Mouse (Mus musculus) adrenal gland, adult 8-10 months (tissue): ENCODE measurements around the gene Fbxl3. TPM values are rescaled to one million over a fixed set of nuclear protein-coding genes. Genes with fewer than 3 reads are reported as not detected.

Source experiments
- DNase-seq: peaks from one replicate; pipeline ENCODE4 v3.0.0; 2022
- total RNA-seq, 4 experiments: library from RNA; stranded (reverse); gene quantifications; 2 replicates each; pipeline ENCODE4 v1.2.4; 2022

Fbxl3 gene
- 10 to 100 TPM; 60.2 to 93.4 (median 85.3) TPM for total RNA-seq

DNA sequence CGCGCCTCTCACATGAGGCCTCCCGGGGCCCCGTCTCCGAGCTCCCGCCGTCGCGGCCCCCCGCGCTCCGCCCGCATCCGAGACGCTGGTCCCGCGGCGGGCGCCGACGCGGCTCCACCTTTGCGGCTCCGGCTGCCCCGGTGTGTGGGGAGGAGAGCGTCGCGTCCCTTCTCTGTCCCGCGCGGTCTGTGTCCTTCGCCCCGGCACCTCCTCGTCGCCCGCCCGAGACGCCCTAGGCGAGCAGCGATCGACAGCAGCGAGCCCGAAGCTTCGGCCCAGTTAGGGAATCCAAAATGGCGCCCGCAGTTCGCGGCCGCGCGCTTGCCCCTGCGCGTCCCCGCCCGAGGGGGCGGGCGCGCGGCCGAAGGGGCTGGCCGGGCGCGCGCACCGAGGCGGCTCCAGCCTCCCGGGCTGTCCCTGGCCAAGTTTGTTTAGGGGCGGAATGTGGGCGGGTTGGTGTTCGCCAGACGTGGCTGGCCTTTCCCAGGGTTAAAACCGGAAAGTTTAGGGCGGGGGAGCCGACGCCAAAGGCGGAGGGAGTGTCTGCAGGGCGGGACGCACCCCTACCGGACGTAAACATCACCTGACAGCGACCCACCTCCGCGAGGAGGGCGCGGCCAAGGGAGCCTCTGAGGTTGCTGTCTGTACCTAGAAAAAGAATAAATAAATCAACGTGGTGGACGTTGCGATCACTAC lies at the start of gene Fbxl3:
Gene Fbxl3, minus strand, starts transcription at position 329 of the 696 bp plus-strand sequence.
- DNase-seq: peak; percentile 96

DNA sequence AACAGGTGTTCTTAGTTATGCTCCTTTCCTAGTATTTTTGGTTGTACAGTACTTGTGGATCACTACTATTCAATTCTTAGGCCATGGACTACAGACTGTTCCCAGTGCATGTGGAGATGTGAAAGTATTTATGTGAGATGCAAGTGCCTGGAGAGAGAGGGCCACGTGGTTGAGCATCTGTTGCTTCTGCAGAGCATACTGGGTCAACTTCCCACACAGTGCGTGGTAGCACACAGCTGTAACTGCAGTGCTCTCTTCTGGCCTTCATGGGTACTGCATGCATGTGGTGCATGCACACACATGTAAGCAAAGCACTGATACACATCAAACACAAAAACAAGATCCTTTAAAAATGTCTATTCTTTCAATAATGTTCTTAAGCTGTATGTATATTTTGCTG lies 32.6 kb upstream of the Fbxl3 start:
- no peak for DNase-seq

DNA sequence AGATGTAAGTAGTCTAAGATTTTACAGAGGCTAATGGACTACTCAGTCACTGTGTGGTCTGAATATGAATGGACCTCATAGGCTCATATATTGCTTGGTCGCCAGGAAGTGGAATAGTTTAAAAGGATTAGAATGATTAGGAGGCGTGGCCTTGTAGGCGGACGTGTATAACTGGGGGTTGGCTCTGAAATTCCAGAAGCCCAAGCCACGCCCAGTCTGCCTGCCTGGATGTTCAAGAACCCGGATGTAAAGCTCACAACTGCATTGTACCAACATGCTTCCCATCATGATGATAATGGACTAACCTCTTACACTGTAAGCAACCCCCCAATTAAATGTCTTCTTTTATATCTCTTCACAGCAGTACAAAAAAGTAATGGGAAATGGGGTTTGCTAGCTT lies 26.4 kb upstream of the Fbxl3 start:
- no peak for DNase-seq

DNA sequence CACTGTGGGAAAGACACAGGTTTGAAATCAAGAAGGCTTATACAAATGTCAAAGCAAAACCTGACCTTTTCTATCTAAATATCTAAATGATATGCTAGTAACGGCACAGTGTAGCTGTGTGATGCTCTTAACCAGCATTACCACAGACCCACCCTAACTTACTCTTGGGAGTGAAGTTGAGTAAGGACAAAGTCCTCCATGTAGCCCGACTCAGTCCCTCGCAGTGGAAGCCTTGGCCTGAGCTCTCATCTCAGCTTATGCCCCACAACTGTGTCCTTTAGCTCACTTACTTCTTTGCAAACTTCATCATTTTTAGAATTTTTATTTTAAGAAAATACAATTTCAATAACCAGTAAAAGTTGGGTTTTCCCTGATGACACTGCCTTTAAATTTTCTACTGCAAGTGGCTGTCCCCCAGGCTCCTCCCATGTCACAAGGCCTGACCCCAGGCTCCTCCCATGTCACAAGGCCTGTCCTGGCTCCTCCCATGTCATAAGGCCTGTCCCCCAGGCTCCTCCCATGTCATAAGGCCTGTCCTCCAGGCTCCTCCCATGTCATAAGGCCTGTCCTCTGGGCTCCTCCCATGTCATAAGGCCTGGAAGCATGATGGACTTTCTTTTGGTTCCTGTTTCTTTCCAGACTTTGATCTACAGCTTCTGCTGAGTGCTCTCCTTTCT lies 15.8 kb upstream of the Fbxl3 start:
- no peak for DNase-seq

- no peak for DNase-seq
These were observed 13.4 kb upstream of the Fbxl3 start for GRCm38 (mm10) chr14:103112606-103113363.

GRCm38 (mm10) chr14:103109971-103110370 lies 10.6 kb upstream of the Fbxl3 start:
- no peak for DNase-seq

DNA sequence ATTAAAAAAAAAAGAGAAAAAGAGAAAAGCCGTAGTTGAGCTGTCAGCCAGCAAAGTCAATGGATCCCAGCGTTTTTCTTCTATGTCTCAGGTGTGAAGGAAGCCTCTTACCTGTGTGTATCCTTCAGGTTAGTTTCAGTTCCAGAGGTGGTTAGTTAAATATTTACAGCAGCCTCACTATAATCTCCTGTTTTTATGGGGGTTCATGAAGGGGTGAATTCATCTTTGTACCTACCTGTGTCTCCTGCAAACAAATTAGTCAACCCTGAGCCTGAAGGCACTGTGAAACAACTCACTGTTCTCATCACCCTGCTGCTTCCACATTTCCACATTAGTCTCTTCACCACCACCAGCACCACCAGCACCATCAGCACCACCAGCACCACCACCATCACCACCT lies 6.9 kb upstream of the Fbxl3 start:
- DNase-seq: no peak

GRCm38 (mm10) chr14:103102731-103103335 lies 3.5 kb upstream of the Fbxl3 start:
- no peak for DNase-seq

DNA sequence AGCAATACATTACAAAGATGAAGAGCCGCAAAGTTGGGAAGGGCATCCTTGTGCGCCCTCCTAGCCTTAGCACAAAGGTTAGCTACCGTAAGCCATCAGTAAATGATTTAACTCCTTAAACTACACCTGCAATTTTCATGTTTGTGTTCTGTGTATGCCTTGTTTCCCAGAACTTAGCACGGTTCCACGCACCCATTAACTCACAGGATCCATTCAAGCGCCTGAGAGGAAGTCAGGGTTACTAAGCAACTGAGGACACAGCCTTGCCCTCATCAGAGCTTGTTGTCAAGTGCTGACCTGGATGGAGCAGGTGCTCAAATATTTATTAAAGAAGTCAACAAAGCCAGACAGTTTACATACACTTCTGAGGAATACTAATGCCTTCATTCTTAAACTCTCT lies 2.9 kb upstream of the Fbxl3 start:
- DNase-seq: no peak

DNA sequence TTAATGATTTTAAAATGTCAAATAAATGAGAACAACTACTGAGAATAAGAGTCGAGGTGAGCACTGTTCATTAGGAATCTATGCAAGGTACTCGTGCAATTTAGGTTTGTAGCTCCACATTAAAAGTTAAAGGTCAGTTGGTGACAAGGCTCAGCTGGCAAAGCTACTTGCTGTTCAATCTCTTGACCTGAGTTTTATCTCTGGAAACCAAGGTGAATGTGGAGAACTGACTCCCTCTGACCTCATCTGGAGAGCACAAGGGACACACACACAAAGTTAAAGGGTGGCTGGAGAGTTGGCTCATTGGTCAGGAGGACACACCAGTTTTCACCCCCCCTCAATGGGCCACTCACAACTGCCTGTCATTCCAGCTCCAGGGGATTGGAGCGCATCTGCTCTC lies 1.8 kb upstream of the Fbxl3 start:
- no peak for DNase-seq

DNA sequence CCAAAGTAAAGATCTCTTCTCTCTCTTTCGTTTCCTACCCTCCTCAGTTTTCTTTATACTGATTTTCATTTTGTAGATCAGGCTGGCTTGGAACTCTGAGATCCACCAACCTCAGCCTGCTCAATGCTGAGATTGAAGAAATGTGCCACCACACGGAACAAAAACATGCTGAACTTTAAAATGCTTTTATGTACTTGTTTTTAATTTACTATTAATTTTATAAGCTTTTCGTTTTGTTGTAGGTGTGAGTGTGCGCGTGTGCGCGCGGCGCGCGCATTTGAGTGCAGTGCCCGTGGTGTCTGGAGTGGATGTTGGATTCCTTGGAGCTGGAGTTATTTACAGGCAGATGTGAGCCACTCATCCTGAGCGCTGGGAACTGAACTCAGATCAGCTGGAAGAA lies 930 bp upstream of the Fbxl3 start:
- DNase-seq: no peak

DNA sequence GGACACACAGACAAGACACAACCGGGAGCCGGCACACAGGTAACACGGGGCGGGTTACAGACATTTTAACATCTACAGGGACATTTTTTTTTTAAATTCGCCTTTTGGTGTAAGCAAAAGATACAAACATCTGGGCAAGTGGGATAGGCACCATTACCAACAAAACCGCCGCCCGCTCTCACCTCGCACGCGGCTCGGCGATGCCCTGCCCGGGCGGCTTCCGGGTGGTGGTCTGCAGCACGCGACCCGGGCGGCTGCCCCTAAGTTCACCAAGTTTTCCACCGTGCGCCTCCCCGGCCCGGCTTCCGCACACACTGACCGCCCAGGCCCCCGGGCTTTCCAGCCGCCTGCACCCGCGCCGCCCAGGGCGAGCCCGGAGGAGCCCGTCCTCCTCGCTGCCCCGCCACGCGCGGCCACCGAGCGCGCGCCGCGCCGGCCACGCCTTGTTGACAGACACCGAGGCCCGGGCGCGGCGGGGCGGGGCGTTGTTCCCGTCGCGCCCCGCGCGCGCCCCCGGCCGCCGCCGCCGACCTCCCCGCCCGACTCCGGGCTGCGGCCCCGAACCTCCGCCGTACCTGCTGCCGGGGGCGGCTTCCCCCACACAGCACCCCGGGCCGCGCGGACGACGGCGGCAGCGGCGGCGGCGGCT lies 655 bp downstream of the Fbxl3 start:
- peak; percentile 79 for DNase-seq

GRCm38 (mm10) chr14:103098213-103098586 lies 1.2 kb downstream of the Fbxl3 start:
- no peak for DNase-seq

- DNase-seq: peak; percentile 56
These were observed 2.7 kb downstream of the Fbxl3 start for GRCm38 (mm10) chr14:103096621-103097020.

- no peak for DNase-seq
These were observed 3.5 kb downstream of the Fbxl3 start for GRCm38 (mm10) chr14:103095826-103096225.

- DNase-seq: no peak
These were observed 4.3 kb downstream of the Fbxl3 start for GRCm38 (mm10) chr14:103095036-103095435.

DNA sequence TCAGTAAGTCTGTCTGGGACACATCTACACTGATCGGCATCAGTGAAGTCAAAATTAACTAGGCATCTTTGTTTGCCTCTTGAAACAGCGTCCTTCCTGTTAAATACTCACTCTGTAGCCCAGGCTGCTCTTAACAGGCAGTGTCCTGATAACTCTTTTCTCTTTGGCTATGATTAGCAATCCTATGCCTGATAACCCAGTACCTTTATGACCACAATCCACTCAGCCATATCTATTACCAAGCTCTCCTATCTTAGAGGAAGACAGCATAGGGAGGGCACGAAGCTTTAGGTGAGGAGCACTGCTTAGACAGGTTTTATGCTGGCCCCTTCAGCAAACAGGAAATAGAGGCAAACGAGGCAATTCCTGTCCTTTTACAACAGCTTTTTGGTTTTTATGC lies 5.7 kb downstream of the Fbxl3 start:
- no peak for DNase-seq

GRCm38 (mm10) chr14:103093236-103093635 lies 6.1 kb downstream of the Fbxl3 start:
- no peak for DNase-seq

GRCm38 (mm10) chr14:103088624-103089023 lies 10.7 kb downstream of the Fbxl3 start:
- DNase-seq: no peak

DNA sequence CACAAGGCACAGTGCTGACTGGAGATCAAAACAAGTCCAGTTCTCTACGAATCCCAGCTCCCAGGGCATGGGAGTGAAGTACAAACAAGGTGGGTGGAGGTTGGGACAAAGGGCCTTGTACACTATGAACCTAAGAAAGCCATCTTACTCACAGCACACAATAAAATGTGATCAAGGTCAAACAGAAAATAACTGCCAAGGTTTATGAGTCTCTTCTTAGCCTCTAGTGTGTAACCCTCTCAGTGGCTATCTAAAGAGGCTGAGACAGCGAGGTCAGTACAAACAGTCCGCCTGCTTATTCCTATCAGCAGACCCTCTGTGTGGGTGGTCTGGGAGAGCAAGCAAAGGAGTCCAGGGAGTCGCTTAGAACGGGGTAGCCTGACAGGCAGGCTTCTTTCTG lies 11.5 kb downstream of the Fbxl3 start:
- DNase-seq: no peak

- no peak for DNase-seq
These were observed 12.6 kb downstream of the Fbxl3 start for GRCm38 (mm10) chr14:103086671-103087324.
